Mouse (Mus musculus): ENCODE measurements around the gene Catsper2.

DNA sequence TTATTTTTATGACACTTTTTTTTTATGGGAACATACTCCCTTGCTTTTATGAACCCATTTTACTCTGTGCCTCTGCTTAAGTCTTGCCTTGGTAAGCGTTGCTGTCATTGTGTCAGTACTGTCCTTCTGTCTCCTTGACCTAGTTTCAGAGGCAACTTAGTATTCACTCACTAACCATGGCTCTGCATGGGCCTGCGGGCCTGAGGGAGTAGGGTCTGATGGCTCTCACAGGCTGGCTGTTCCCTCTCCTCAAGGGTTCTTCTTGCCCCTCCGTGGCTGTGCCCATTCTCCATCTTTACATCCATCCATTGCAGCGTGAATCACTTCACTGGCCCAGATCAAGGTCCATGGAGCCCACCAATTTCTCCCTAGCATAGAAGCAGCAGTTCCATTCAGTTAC lies 32.9 kb upstream of the Catsper2 start:
- TF ChIP-seq CTCF (IDR thresholded peaks at IDR 0.05; ENCODE audit: low read depth) (no peak), EP300 (optimal IDR thresholded peaks at IDR 0.05) (no peak)
